Mouse (Mus musculus) heart, postnatal 10 days (tissue): ENCODE results near the gene Mroh8. TPM values are rescaled to one million over a fixed set of nuclear protein-coding genes. Genes with fewer than 3 reads are reported as not detected.

Experiments used
- total RNA-seq, 2 experiments: library from RNA; stranded (reverse); gene quantifications; 2 replicates each; pipeline ENCODE4 v1.2.3; 2021

Mroh8 gene
- total RNA-seq, 2 experiments from 2014 or later: 0.17 to 0.42 TPM

Other genes starting within 250 kb of the Mroh8 start
- 10 to 100 TPM; 33.3 to 34.6 TPM for gene Soga1, start 200.3 kb downstream of the Mroh8 start, total RNA-seq
- not detected for gene Tldc2, start 192.5 kb downstream of the Mroh8 start, total RNA-seq
- gene Samhd1, start 144.3 kb downstream of the Mroh8 start, total RNA-seq: 10 to 100 TPM; 20.5 to 25.3 TPM
- 1 to 10 TPM; 8.7 to 9.2 TPM for gene Rbl1, start 75.0 kb downstream of the Mroh8 start, total RNA-seq
- gene Rpn2, start 532 bp downstream of the Mroh8 start, total RNA-seq: 100 to 1,000 TPM; 106 to 108 TPM
- gene Ghrh, start 68.0 kb upstream of the Mroh8 start, total RNA-seq: not detected
- 10 to 100 TPM; 32.4 to 34.0 TPM for gene Manbal, start 88.0 kb upstream of the Mroh8 start, total RNA-seq
- 1 to 10 TPM; 8.4 to 9.5 TPM for gene Src, start 138.9 kb upstream of the Mroh8 start, total RNA-seq